Mouse (Mus musculus) liver, embryonic 14.5 days (tissue): Measurements from ENCODE around the gene Rab42. TPM values are rescaled to one million over a fixed set of nuclear protein-coding genes. Genes with fewer than 3 reads are reported as not detected.
A peak's percentile ranks its signal among the peaks of the same experiment; 100 is the strongest.

Experiments used
- ATAC-seq: fragments of 200-750 bp; cut with Nextera tagmentation; 2 replicates; pipeline ENCODE4 v1.8.0; 2017; ENCODE audit warnings: moderate number of reproducible peaks, mild to moderate bottlenecking, moderate library complexity; ENCODE audit not compliant: insufficient read depth
- DNase-seq, 3 experiments: peaks; one replicate each; pipeline ENCODE4 v3.0.0-alpha.2; 2012 to 2013; ENCODE audit warnings: low read depth in 3 of 3, low spot score in 3 of 3
- H3K27ac ChIP-seq: fragments of 300-500 bp; sonication (generic); 2 replicates; pipeline ENCODE4 v1.5.1; 2014; ENCODE audit warnings: moderate library complexity, mild to moderate bottlenecking, control low read depth, inconsistent platforms
- H3K27me3 ChIP-seq: fragments of 300-500 bp; sonication (generic); 2 replicates; pipeline ENCODE4 v1.6.1; 2014; ENCODE audit warnings: mild to moderate bottlenecking, low read length, moderate library complexity; ENCODE audit not compliant: control insufficient read depth, insufficient read depth
- H3K36me3 ChIP-seq: fragments of 300-500 bp; sonication (generic); replicated peaks from 2 replicates; pipeline ENCODE4 v1.6.1; 2014; ENCODE audit warnings: low read depth; ENCODE audit not compliant: control insufficient read depth, insufficient read depth
- H3K4me1 ChIP-seq, 2 experiments: fragments of 200-500 bp in 1 of 2; fragments of 300-500 bp in 1 of 2; sonication (generic) in 1 of 2; replicated peaks; 2 replicates each; pipeline ENCODE4 v1.6.1; 2012 to 2014; ENCODE audit warnings: antibody characterized with exemption in 1 of 2, inconsistent platforms in 1 of 2, low read length in 1 of 2; ENCODE audit not compliant: control insufficient read depth in 2 of 2, insufficient read depth in 2 of 2
- H3K4me2 ChIP-seq: fragments of 300-500 bp; sonication (generic); 2 replicates; pipeline ENCODE4 v1.6.1; 2014; ENCODE audit warnings: low read depth, mild to moderate bottlenecking, control low read depth, moderate library complexity
- H3K4me3 ChIP-seq, 2 experiments: fragments of 200-500 bp in 1 of 2; fragments of 300-500 bp in 1 of 2; sonication (generic) in 1 of 2; 2 replicates each; pipeline ENCODE4 v1.5.1; 2012 to 2014; ENCODE audit warnings: low read depth in 2 of 2, low read length in 2 of 2, mild to moderate bottlenecking in 2 of 2, control low read depth in 1 of 2, inconsistent platforms in 1 of 2, moderate library complexity in 1 of 2; ENCODE audit not compliant: insufficient read depth in 1 of 2
- H3K9ac ChIP-seq: fragments of 300-500 bp; sonication (generic); replicated peaks from 2 replicates; pipeline ENCODE4 v1.6.1; 2014; ENCODE audit warnings: mild to moderate bottlenecking, control low read depth, moderate library complexity
- H3K9me3 ChIP-seq: fragments of 300-500 bp; sonication (generic); 2 replicates; pipeline ENCODE4 v1.6.1; 2016; ENCODE audit warnings: low read length, mixed read lengths; ENCODE audit not compliant: control insufficient read depth
- CTCF ChIP-seq: IDR thresholded peaks from 2 replicates; pipeline ENCODE4 v1.5.1; 2016; ENCODE audit warnings: antibody characterized with exemption, low read depth, control low read depth
- EP300 ChIP-seq: IDR thresholded peaks from 2 replicates; pipeline ENCODE4 v1.6.1; 2016; ENCODE audit warnings: antibody characterized with exemption, low read depth
- WGBS: fragments of 180-500 bp; shearing (Covaris S2); extraction: QIAGEN DNeasy Blood & Tissue Kit; methylation state at CpG from one replicate; pipeline ENCODE4 v1.1.7; 2014; ENCODE audit not compliant: insufficient replicate concordance; 5-methylcytosine and 5-hydroxymethylcytosine counted together
- polyA plus RNA-seq, 2 experiments: library from polyadenylated mRNA; depleted of rRNA in 1 of 2; stranded (reverse) in 1 of 2; unstranded in 1 of 2; fragments of >200 nt; fragmentation: Nextera tagmentation in 1 of 2; extraction: Ambion mirVana in 1 of 2; gene quantifications; 2 replicates each; pipeline versions ENCODE4 v1.2.1 to v1.2.3; 2012 to 2014

Gene Rab42
- polyA plus RNA-seq, 2 experiments, result 0.27 to 0.33 TPM

- Histone ChIP-seq H3K9me3 (no peaks in the 10 kb centered on the region), H3K4me3 (no peak overlapping the region), H3K4me2 (peak overlapping the region; percentile 85), H3K27ac (no peak overlapping the region; the same call in 1 of the 2 replicates), H3K4me1 (peaks cover 14 to 26% of the 10 kb centered on the region in 2 experiments), H3K27me3 (no peaks in the 10 kb centered on the region), H3K36me3 (no peaks in the 10 kb centered on the region), H3K9ac (no peak overlapping the region; the same call in none of the 2 replicates)
- ATAC-seq (no peak), DNase-seq (no peak)
- WGBS, result 58% methylated on average over 4 of the region's 4 CpGs
- TF ChIP-seq CTCF (no peak), EP300 (no peak)
Observed at GRCm38 (mm10) chr4:132259248-132259647, 43.9 kb downstream of the Rab42 start.

- Histone ChIP-seq H3K9me3 (no peaks in the 10 kb centered on the region), H3K4me1 (peaks cover 9 to 18% of the 10 kb centered on the region in 2 experiments; a peak in 3 of 4 replicates), H3K36me3 (peaks cover 2% of the 10 kb centered on the region; the same call in 1 of the 2 replicates), H3K27ac (no peak overlapping the region), H3K27me3 (no peaks in the 10 kb centered on the region), H3K4me3 (no peak overlapping the region), H3K4me2 (no peak overlapping the region), H3K9ac (no peak overlapping the region)
- WGBS, result 85% methylated on average over 3 of the region's 3 CpGs
- ATAC-seq (no peak), DNase-seq (no peak)
- no peak for TF ChIP-seq CTCF
- no peak for TF ChIP-seq EP300
Observed at GRCm38 (mm10) chr4:132256384-132256783, 46.8 kb downstream of the Rab42 start.

- TF ChIP-seq CTCF (peak; percentile 24; the same call in 1 of the 2 replicates), EP300 (no peak)
- no peak overlapping the region for H3K27ac ChIP-seq
- peaks cover 12% of the 10 kb centered on the region for H3K36me3 ChIP-seq
- WGBS, result 63% methylated on average over 3 of the region's 3 CpGs
- H3K4me1 ChIP-seq, result peaks cover 9 to 15% of the 10 kb centered on the region in 2 experiments; a peak in 3 of 4 replicates
- DNase-seq, result no peak
- ATAC-seq, result no peak
- no peak overlapping the region for H3K4me2 ChIP-seq
- no peaks in the 10 kb centered on the region for H3K27me3 ChIP-seq
- no peak overlapping the region for H3K9ac ChIP-seq
- H3K4me3 ChIP-seq, result no peak overlapping the region
- no peaks in the 10 kb centered on the region for H3K9me3 ChIP-seq
Observed at GRCm38 (mm10) chr4:132254986-132255385, 48.2 kb downstream of the Rab42 start.

- Histone ChIP-seq H3K9ac (no peak overlapping the region), H3K4me3 (no peak overlapping the region), H3K9me3 (no peaks in the 10 kb centered on the region), H3K4me1 (peaks cover 0 to 4% of the 10 kb centered on the region in 2 experiments; a peak in 2 of 4 replicates), H3K4me2 (no peak overlapping the region), H3K27me3 (no peaks in the 10 kb centered on the region), H3K27ac (no peak overlapping the region), H3K36me3 (peaks cover 20% of the 10 kb centered on the region)
- DNase-seq, result no peak
- WGBS, result 22% methylated on average over 2 of the region's 2 CpGs
- ATAC-seq, result 0 out of 2 replicates have a peak, but pooled peaks have one; percentile 23
- TF ChIP-seq CTCF, result no peak
- no peak for TF ChIP-seq EP300
Observed at GRCm38 (mm10) chr4:132253622-132254021, 49.6 kb downstream of the Rab42 start.

GRCm38 (mm10) chr4:132253128-132253527, 50.1 kb downstream of the Rab42 start:
- Histone ChIP-seq H3K4me1 (peaks cover 0 to 7% of the 10 kb centered on the region in 2 experiments; a peak in 2 of 4 replicates), H3K27me3 (no peaks in the 10 kb centered on the region), H3K4me2 (no peak overlapping the region), H3K9ac (no peak overlapping the region), H3K9me3 (no peaks in the 10 kb centered on the region), H3K27ac (no peak overlapping the region), H3K4me3 (no peak overlapping the region), H3K36me3 (peaks cover 22% of the 10 kb centered on the region)
- WGBS, result 77% methylated on average over 8 of the region's 8 CpGs
- no peak for ATAC-seq
- TF ChIP-seq CTCF (no peak), EP300 (no peak)
- DNase-seq, result no peak

Other genes with a start within 250 kb of the Rab42 start
- gene Gm10300, start 228.7 kb downstream of the Rab42 start, polyA plus RNA-seq (2012; rRNA removed), result 0.11 and 0.15 TPM in 2 replicates
- 0.32 and 0.40 TPM in 2 replicates for gene Gm10300, start 228.7 kb downstream of the Rab42 start, polyA plus RNA-seq (2014; fragmentation: Nextera tagmentation; extraction: Ambion mirVana)
- 105 and 113 TPM in 2 replicates for gene Epb41, start 228.1 kb downstream of the Rab42 start, polyA plus RNA-seq (2012; rRNA removed)
- gene Epb41, start 228.1 kb downstream of the Rab42 start, polyA plus RNA-seq (2014; fragmentation: Nextera tagmentation; extraction: Ambion mirVana), result 153 and 166 TPM in 2 replicates
- gene Oprd1, start 158.9 kb downstream of the Rab42 start, polyA plus RNA-seq (2012; rRNA removed), result 0.03 and 0.04 TPM in 2 replicates
- gene Oprd1, start 158.9 kb downstream of the Rab42 start, polyA plus RNA-seq (2014; fragmentation: Nextera tagmentation; extraction: Ambion mirVana), result 0.04 TPM in 1 of 2 replicates, not detected in the other
- 5.5 and 8.5 TPM in 2 replicates for gene Ythdf2, start 91.1 kb downstream of the Rab42 start, polyA plus RNA-seq (2012; rRNA removed)
- gene Ythdf2, start 91.1 kb downstream of the Rab42 start, polyA plus RNA-seq (2014; fragmentation: Nextera tagmentation; extraction: Ambion mirVana), result 29.3 and 31.7 TPM in 2 replicates
- 6.3 and 8.1 TPM in 2 replicates for gene Gmeb1, start 41.8 kb downstream of the Rab42 start, polyA plus RNA-seq (2012; rRNA removed)
- gene Gmeb1, start 41.8 kb downstream of the Rab42 start, polyA plus RNA-seq (2014; fragmentation: Nextera tagmentation; extraction: Ambion mirVana), result 9.9 and 12.2 TPM in 2 replicates
- gene Taf12, start 29.0 kb downstream of the Rab42 start, polyA plus RNA-seq (2012; rRNA removed), result 10.4 and 24.5 TPM in 2 replicates
- 48.7 and 49.5 TPM in 2 replicates for gene Taf12, start 29.0 kb downstream of the Rab42 start, polyA plus RNA-seq (2014; fragmentation: Nextera tagmentation; extraction: Ambion mirVana)
- 7.0 and 8.8 TPM in 2 replicates for gene Trnau1ap, start 26.2 kb upstream of the Rab42 start, polyA plus RNA-seq (2012; rRNA removed)
- 36.6 and 36.7 TPM in 2 replicates for gene Trnau1ap, start 26.2 kb upstream of the Rab42 start, polyA plus RNA-seq (2014; fragmentation: Nextera tagmentation; extraction: Ambion mirVana)
- 21.5 and 22.2 TPM in 2 replicates for gene Rcc1, start 50.2 kb upstream of the Rab42 start, polyA plus RNA-seq (2012; rRNA removed)
- gene Rcc1, start 50.2 kb upstream of the Rab42 start, polyA plus RNA-seq (2014; fragmentation: Nextera tagmentation; extraction: Ambion mirVana), result 27.2 and 32.0 TPM in 2 replicates
- 6.2 and 7.4 TPM in 2 replicates for gene Phactr4, start 119.1 kb upstream of the Rab42 start, polyA plus RNA-seq (2012; rRNA removed)
- gene Phactr4, start 119.1 kb upstream of the Rab42 start, polyA plus RNA-seq (2014; fragmentation: Nextera tagmentation; extraction: Ambion mirVana), result 10.9 and 14.0 TPM in 2 replicates
- gene Med18, start 160.5 kb upstream of the Rab42 start, polyA plus RNA-seq (2012; rRNA removed), result 4.0 and 4.3 TPM in 2 replicates
- gene Med18, start 160.5 kb upstream of the Rab42 start, polyA plus RNA-seq (2014; fragmentation: Nextera tagmentation; extraction: Ambion mirVana), result 3.4 and 3.9 TPM in 2 replicates
- 3.4 TPM in 2 replicates for gene Sesn2, start 207.1 kb upstream of the Rab42 start, polyA plus RNA-seq (2012; rRNA removed)
- gene Sesn2, start 207.1 kb upstream of the Rab42 start, polyA plus RNA-seq (2014; fragmentation: Nextera tagmentation; extraction: Ambion mirVana), result 3.3 and 4.1 TPM in 2 replicates
- 544 and 902 TPM in 2 replicates for gene Atpif1, start 230.3 kb upstream of the Rab42 start, polyA plus RNA-seq (2012; rRNA removed)
- gene Atpif1, start 230.3 kb upstream of the Rab42 start, polyA plus RNA-seq (2014; fragmentation: Nextera tagmentation; extraction: Ambion mirVana), result 1,811 and 1,820 TPM in 2 replicates
- 47.6 and 84.2 TPM in 2 replicates for gene Dnajc8, start 232.2 kb upstream of the Rab42 start, polyA plus RNA-seq (2012; rRNA removed)
- gene Dnajc8, start 232.2 kb upstream of the Rab42 start, polyA plus RNA-seq (2014; fragmentation: Nextera tagmentation; extraction: Ambion mirVana), result 109 and 111 TPM in 2 replicates